Mouse (Mus musculus): ENCODE measurements around the gene Zdbf2.

GRCm38 (mm10) chr1:63239751-63240150, 33.3 kb upstream of the Zdbf2 start:
- TF ChIP-seq CTCF (IDR thresholded peaks at IDR 0.05; ENCODE audit: extremely low read depth, insufficient read length, insufficient replicate concordance, low read depth, low read length) (no peak), POLR2A (IDR thresholded peaks at IDR 0.05; ENCODE audit: low read depth, low read length) (no peak)

Measured in small intestine, adult 2 months (tissue).